Mouse (Mus musculus): ENCODE data around the gene Traf5. TPM values are rescaled to one million over a fixed set of nuclear protein-coding genes. Genes with fewer than 3 reads are reported as not detected.
A peak's percentile ranks its signal among the peaks of the same experiment; 100 is the strongest.

Gene Traf5
- polyA plus RNA-seq (2016; fragmentation: Nextera tagmentation; extraction: Ambion mirVana) = 9.9 and 11.2 TPM in 2 replicates

- peaks cover 8% of the 10 kb centered on the region; the same call in 1 of the 2 replicates for H3K36me3 ChIP-seq
- H3K4me3 ChIP-seq = peak within 1 kb of the TSS; percentile 79
- H3K9me3 ChIP-seq (replicated peaks) = no peaks in the 10 kb centered on the region
- peak within 1 kb of the TSS; percentile 91 for H3K27ac ChIP-seq
- WGBS (ENCODE audit: insufficient replicate concordance) = 1% methylated on average over 63 of the region's 63 CpGs
- peak within 1 kb of the TSS; percentile 97 for H3K4me2 ChIP-seq
- peak within 1 kb of the TSS; percentile 91 for H3K9ac ChIP-seq
- H3K4me1 ChIP-seq = peaks cover 39% of the 10 kb centered on the region
- peaks cover 3% of the 10 kb centered on the region; the same call in 1 of the 2 replicates for H3K27me3 ChIP-seq (replicated peaks)
- peak; percentile 96 for ATAC-seq
Measured at GRCm38 (mm10) chr1:192091806-192092772, at the start of gene Traf5. Gene Traf5 (minus strand): TSS chr1:192092559.

- no peak for ATAC-seq
- Histone ChIP-seq H3K9me3 (replicated peaks) (no peaks in the 10 kb centered on the region), H3K36me3 (no peaks in the 10 kb centered on the region), H3K27ac (no peak overlapping the region), H3K4me2 (no peak overlapping the region), H3K9ac (no peak overlapping the region), H3K4me3 (no peak overlapping the region), H3K27me3 (replicated peaks) (no peaks in the 10 kb centered on the region), H3K4me1 (peaks cover 20% of the 10 kb centered on the region)
- 92% methylated on average over 2 of the region's 2 CpGs for WGBS (ENCODE audit: insufficient replicate concordance)
Measured at GRCm38 (mm10) chr1:192140313-192140712, 48.0 kb upstream of the Traf5 start.

- peak within 1 kb of the TSS; percentile 98 for H3K4me2 ChIP-seq
- H3K9me3 ChIP-seq (replicated peaks) = no peaks in the 10 kb centered on the region
- peaks cover 23% of the 10 kb centered on the region for H3K4me1 ChIP-seq
- ATAC-seq = peak; percentile 85
- peak within 1 kb of the TSS; percentile 88 for H3K27ac ChIP-seq
- under 1% methylated on average over 75 of the region's 88 CpGs for WGBS (ENCODE audit: insufficient replicate concordance)
- H3K4me3 ChIP-seq = peak within 1 kb of the TSS; percentile 71
- peaks cover 4% of the 10 kb centered on the region; the same call in 1 of the 2 replicates for H3K36me3 ChIP-seq
- H3K27me3 ChIP-seq (replicated peaks) = no peaks in the 10 kb centered on the region
- H3K9ac ChIP-seq = peak within 1 kb of the TSS; percentile 87
Measured at GRCm38 (mm10) chr1:192137926-192138910, 45.9 kb upstream of the Traf5 start, which contains the start of gene Rcor3. Gene Rcor3 (minus strand): TSS chr1:192138062.

- Histone ChIP-seq H3K27ac (peak overlapping the region; percentile 88), H3K4me3 (peak overlapping the region; percentile 71), H3K36me3 (peaks cover 7% of the 10 kb centered on the region; the same call in 1 of the 2 replicates), H3K4me1 (peaks cover 23% of the 10 kb centered on the region), H3K9me3 (replicated peaks) (no peaks in the 10 kb centered on the region), H3K4me2 (peak overlapping the region; percentile 98), H3K27me3 (replicated peaks) (no peaks in the 10 kb centered on the region), H3K9ac (peak overlapping the region; percentile 87)
- ATAC-seq = peak; percentile 36
- WGBS (ENCODE audit: insufficient replicate concordance) = 4% methylated on average over 28 of the region's 61 CpGs
Measured at GRCm38 (mm10) chr1:192137291-192137925, 45.0 kb upstream of the Traf5 start.

GRCm38 (mm10) chr1:192136561-192137290 lies 44.4 kb upstream of the Traf5 start:
- Histone ChIP-seq H3K9ac (peak overlapping the region; percentile 87), H3K36me3 (peaks cover 7% of the 10 kb centered on the region; the same call in 1 of the 2 replicates), H3K27me3 (replicated peaks) (no peaks in the 10 kb centered on the region), H3K4me1 (peaks cover 23% of the 10 kb centered on the region), H3K4me2 (peak overlapping the region; percentile 98), H3K27ac (peak overlapping the region; percentile 88), H3K9me3 (replicated peaks) (no peaks in the 10 kb centered on the region), H3K4me3 (peak overlapping the region; percentile 71)
- under 1% methylated on average over 53 of the region's 55 CpGs for WGBS (ENCODE audit: insufficient replicate concordance)
- ATAC-seq = peak; percentile 69

- peak overlapping the region; percentile 39 for H3K27ac ChIP-seq
- no peaks in the 10 kb centered on the region for H3K9me3 ChIP-seq (replicated peaks)
- peaks cover 38% of the 10 kb centered on the region for H3K36me3 ChIP-seq
- peaks cover 29% of the 10 kb centered on the region for H3K4me1 ChIP-seq
- WGBS (ENCODE audit: insufficient replicate concordance) = 76% methylated on average over 1 of the region's 1 CpGs
- peak; percentile 63; the same call in 1 of the 2 replicates for ATAC-seq
- H3K4me2 ChIP-seq = no peak overlapping the region
- H3K9ac ChIP-seq = peak overlapping the region; percentile 22; the same call in 1 of the 2 replicates
- H3K4me3 ChIP-seq = no peak overlapping the region
- H3K27me3 ChIP-seq (replicated peaks) = no peaks in the 10 kb centered on the region
Measured at GRCm38 (mm10) chr1:192130202-192130601, 37.8 kb upstream of the Traf5 start.

- peaks cover 52% of the 10 kb centered on the region for H3K36me3 ChIP-seq
- H3K9ac ChIP-seq = no peak overlapping the region
- H3K27me3 ChIP-seq (replicated peaks) = no peaks in the 10 kb centered on the region
- H3K9me3 ChIP-seq (replicated peaks) = no peaks in the 10 kb centered on the region
- 71% methylated on average over 8 of the region's 8 CpGs for WGBS (ENCODE audit: insufficient replicate concordance)
- peak; percentile 53; the same call in 1 of the 2 replicates for ATAC-seq
- H3K4me2 ChIP-seq = no peak overlapping the region
- peaks cover 28% of the 10 kb centered on the region for H3K4me1 ChIP-seq
- H3K27ac ChIP-seq = no peak overlapping the region
- no peak overlapping the region for H3K4me3 ChIP-seq
Measured at GRCm38 (mm10) chr1:192128343-192128742, 36.0 kb upstream of the Traf5 start.

- Histone ChIP-seq H3K4me3 (no peak overlapping the region), H3K27me3 (replicated peaks) (no peaks in the 10 kb centered on the region), H3K4me1 (peaks cover 26% of the 10 kb centered on the region), H3K9me3 (replicated peaks) (no peaks in the 10 kb centered on the region), H3K36me3 (peaks cover 73% of the 10 kb centered on the region), H3K27ac (no peak overlapping the region), H3K4me2 (no peak overlapping the region), H3K9ac (no peak overlapping the region)
- no peak for ATAC-seq
- 93% methylated on average over 6 of the region's 6 CpGs for WGBS (ENCODE audit: insufficient replicate concordance)
Measured at GRCm38 (mm10) chr1:192125761-192126160, 33.4 kb upstream of the Traf5 start.

GRCm38 (mm10) chr1:192116262-192116661 lies 23.9 kb upstream of the Traf5 start:
- H3K4me1 ChIP-seq = peaks cover 13% of the 10 kb centered on the region
- H3K36me3 ChIP-seq = peaks cover 88% of the 10 kb centered on the region
- 86% methylated on average over 6 of the region's 6 CpGs for WGBS (ENCODE audit: insufficient replicate concordance)
- H3K9me3 ChIP-seq (replicated peaks) = no peaks in the 10 kb centered on the region
- no peak for ATAC-seq
- no peak overlapping the region for H3K4me3 ChIP-seq
- no peaks in the 10 kb centered on the region for H3K27me3 ChIP-seq (replicated peaks)
- no peak overlapping the region for H3K9ac ChIP-seq
- H3K27ac ChIP-seq = 0 out of 2 replicates have a peak overlapping the region, but pooled peaks have one; percentile 40
- H3K4me2 ChIP-seq = peak overlapping the region; percentile 32; the same call in 1 of the 2 replicates

- H3K9ac ChIP-seq = no peak overlapping the region
- H3K4me2 ChIP-seq = peak overlapping the region; percentile 6; the same call in 1 of the 2 replicates
- no peaks in the 10 kb centered on the region for H3K9me3 ChIP-seq (replicated peaks)
- no peak overlapping the region for H3K4me3 ChIP-seq
- no peak overlapping the region for H3K27ac ChIP-seq
- H3K4me1 ChIP-seq = peaks cover 13% of the 10 kb centered on the region
- no peaks in the 10 kb centered on the region for H3K27me3 ChIP-seq (replicated peaks)
- ATAC-seq = peak; percentile 88
- WGBS (ENCODE audit: insufficient replicate concordance) = 13% methylated on average over 1 of the region's 1 CpGs
- peaks cover 88% of the 10 kb centered on the region for H3K36me3 ChIP-seq
Measured at GRCm38 (mm10) chr1:192115378-192115777, 23.0 kb upstream of the Traf5 start.

All from liver, embryonic 12.5 days (tissue).